Mouse (Mus musculus) lung, embryonic 15.5 days (tissue): Measurements from ENCODE around the gene Mogat2. TPM values are rescaled to one million over a fixed set of nuclear protein-coding genes. Genes with fewer than 3 reads are reported as not detected.

Experiments used
- ATAC-seq: fragments of 200-750 bp; cut with Nextera tagmentation; 2 replicates; pipeline ENCODE4 v1.8.0; 2017; ENCODE audit warnings: moderate number of reproducible peaks, borderline replicate concordance; ENCODE audit not compliant: low FRiP score, low TSS enrichment; ENCODE audit errors: extremely low read depth
- H3K27ac ChIP-seq: fragments of 300-500 bp; sonication (generic); 2 replicates; pipeline ENCODE4 v1.5.1; 2015; ENCODE audit warnings: moderate library complexity, mild to moderate bottlenecking, inconsistent platforms
- H3K27me3 ChIP-seq: fragments of 300-500 bp; sonication (generic); 2 replicates; pipeline ENCODE4 v1.6.1; 2015; ENCODE audit warnings: inconsistent platforms
- H3K36me3 ChIP-seq: fragments of 300-500 bp; sonication (generic); 2 replicates; pipeline ENCODE4 v1.6.1; 2015; ENCODE audit warnings: inconsistent platforms
- H3K4me1 ChIP-seq: fragments of 300-500 bp; sonication (generic); 2 replicates; pipeline ENCODE4 v1.6.1; 2015; ENCODE audit warnings: inconsistent platforms
- H3K4me2 ChIP-seq: fragments of 300-500 bp; sonication (generic); 2 replicates; pipeline ENCODE4 v1.6.1; 2015; ENCODE audit warnings: inconsistent platforms, mild to moderate bottlenecking, moderate library complexity
- H3K4me3 ChIP-seq: fragments of 300-500 bp; sonication (generic); 2 replicates; pipeline ENCODE4 v1.5.1; 2015; ENCODE audit warnings: mild to moderate bottlenecking, inconsistent platforms
- H3K9ac ChIP-seq: fragments of 300-500 bp; sonication (generic); 2 replicates; pipeline ENCODE4 v1.6.1; 2015; ENCODE audit warnings: inconsistent platforms
- H3K9me3 ChIP-seq: fragments of 300-500 bp; sonication (generic); 2 replicates; pipeline ENCODE4 v1.6.1; 2016; ENCODE audit warnings: inconsistent platforms
- WGBS: fragments of 180-500 bp; shearing (Covaris S2); methylation state at CpG from one replicate; pipeline ENCODE4 v1.1.7; 2015; 5-methylcytosine and 5-hydroxymethylcytosine counted together
- polyA plus RNA-seq: library from polyadenylated mRNA; unstranded; fragments of >200 nt; fragmentation: Nextera tagmentation; extraction: Ambion mirVana; gene quantifications from 2 replicates; pipeline ENCODE4 v1.2.1, GENCODE M21; 2015

Mogat2 gene
- polyA plus RNA-seq, 1 experiment from 2014 or later, result 1.1 TPM

- Histone ChIP-seq H3K27me3 (no peaks in the 10 kb centered on the region), H3K9ac (no peak overlapping the region)
- WGBS, result 82% methylated on average over 4 of the region's 4 CpGs
Measured at GRCm38 (mm10) chr7:99174006-99174405, 64.4 kb downstream of the Mogat2 start.

DNA sequence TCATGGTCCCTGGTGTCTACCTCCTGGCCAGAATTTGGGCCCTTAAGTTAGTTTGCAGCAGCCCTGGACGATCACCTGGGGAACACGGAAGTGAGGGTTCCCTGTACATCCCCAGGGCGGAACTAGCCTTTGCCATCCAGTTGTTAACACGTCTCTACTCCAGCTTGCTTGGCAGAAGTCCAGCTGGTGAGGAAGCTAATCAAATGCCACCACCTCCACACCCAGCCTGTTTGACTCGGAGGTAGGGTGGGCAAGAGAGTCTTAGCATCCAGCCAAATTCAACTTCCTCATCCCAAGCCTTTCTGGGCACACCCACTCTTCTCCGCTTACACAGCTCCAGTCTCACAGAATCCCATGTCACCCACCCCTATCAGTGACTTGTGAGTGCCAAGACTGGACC is 65.5 kb downstream of the Mogat2 start:
- no peak for ATAC-seq
- 60% methylated on average over 6 of the region's 6 CpGs for WGBS
- H3K9me3 ChIP-seq, result no peaks in the 10 kb centered on the region
- no peak overlapping the region for H3K27ac ChIP-seq
- H3K9ac ChIP-seq, result no peak overlapping the region
- 0 out of 2 replicates have a peak, but pooled peaks cover 4% of the 10 kb centered on the region for H3K4me1 ChIP-seq
- H3K27me3 ChIP-seq, result no peaks in the 10 kb centered on the region
- no peak overlapping the region for H3K4me2 ChIP-seq
- no peaks in the 10 kb centered on the region for H3K36me3 ChIP-seq
- no peak overlapping the region for H3K4me3 ChIP-seq

More at GRCm38 (mm10) chr7:99174006-99174405, 64.4 kb downstream of the Mogat2 start:
- no peaks in the 10 kb centered on the region for H3K4me1 ChIP-seq
- ATAC-seq, result no peak
- H3K4me2 ChIP-seq, result no peak overlapping the region
- no peak overlapping the region for H3K27ac ChIP-seq
- H3K9me3 ChIP-seq, result no peaks in the 10 kb centered on the region
- no peak overlapping the region for H3K4me3 ChIP-seq
- H3K36me3 ChIP-seq, result no peaks in the 10 kb centered on the region

DNA sequence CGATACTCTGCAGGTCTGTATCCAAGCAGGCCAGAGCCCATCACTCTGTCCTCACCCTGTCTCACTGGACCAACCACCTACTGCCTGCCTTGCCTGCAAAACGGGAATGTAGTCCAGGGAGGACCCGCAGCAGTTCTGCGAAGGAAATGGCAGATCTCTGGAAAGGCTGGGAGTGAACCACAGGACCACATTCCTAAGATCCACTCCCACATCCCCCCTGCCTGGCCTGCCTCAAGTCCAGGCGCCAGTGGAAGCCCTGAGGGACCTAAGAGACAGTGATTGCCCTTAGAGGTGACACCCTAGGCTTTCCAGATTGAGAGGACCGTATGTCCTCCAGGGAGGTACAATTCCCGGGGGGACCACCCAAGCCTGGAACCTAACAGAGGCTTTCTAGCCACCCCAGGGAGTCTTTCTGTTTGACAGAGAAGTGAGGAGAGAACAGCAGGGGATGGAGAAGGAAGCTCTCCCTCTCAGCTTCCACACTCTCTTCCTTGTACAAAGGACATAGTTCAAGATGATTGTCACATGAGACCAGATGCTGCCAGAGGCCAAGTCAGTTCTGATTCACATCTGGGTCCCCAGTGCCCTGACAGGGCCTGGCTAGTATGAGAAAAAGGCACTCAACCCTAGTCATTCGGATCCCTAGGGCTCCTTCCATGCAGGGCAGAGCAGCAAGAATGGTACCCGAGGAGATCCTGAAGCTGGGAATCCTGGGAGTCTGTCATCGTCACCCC is 66.5 kb downstream of the Mogat2 start:
- Histone ChIP-seq H3K4me3 (no peak overlapping the region), H3K9ac (no peak overlapping the region), H3K27me3 (no peaks in the 10 kb centered on the region), H3K27ac (no peak overlapping the region), H3K4me1 (peaks cover 4% of the 10 kb centered on the region; the same call in 1 of the 2 replicates), H3K9me3 (no peaks in the 10 kb centered on the region), H3K36me3 (no peaks in the 10 kb centered on the region), H3K4me2 (no peak overlapping the region)
- WGBS, result 62% methylated on average over 10 of the region's 10 CpGs
- no peak for ATAC-seq

DNA sequence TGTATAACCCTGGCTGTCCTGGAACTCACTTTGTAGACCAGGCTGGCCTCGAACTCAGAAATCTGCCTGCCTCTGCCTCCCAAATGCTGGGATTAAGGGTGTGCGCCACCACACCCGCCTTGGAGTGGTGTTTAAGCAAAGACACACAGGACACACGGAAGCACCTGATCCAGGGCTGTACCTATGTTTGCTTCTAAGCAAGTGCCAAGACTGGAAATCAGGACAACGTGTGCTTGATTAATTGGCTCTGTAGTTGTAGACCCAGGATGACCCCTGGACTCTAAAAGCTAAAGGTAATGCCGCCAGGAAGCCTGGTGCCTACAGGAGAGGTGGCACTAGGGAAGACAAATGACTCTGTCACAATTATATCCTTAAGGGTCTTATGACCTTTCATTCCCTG is 67.9 kb downstream of the Mogat2 start:
- no peak overlapping the region for H3K27ac ChIP-seq
- H3K9me3 ChIP-seq, result no peaks in the 10 kb centered on the region
- ATAC-seq, result no peak
- H3K9ac ChIP-seq, result no peak overlapping the region
- no peaks in the 10 kb centered on the region for H3K27me3 ChIP-seq
- peaks cover 4% of the 10 kb centered on the region; the same call in 1 of the 2 replicates for H3K4me1 ChIP-seq
- WGBS, result 84% methylated on average over 6 of the region's 6 CpGs
- H3K4me2 ChIP-seq, result no peak overlapping the region
- H3K36me3 ChIP-seq, result no peaks in the 10 kb centered on the region
- no peak overlapping the region for H3K4me3 ChIP-seq

- H3K4me2 ChIP-seq, result no peak overlapping the region
- 74% methylated on average over 9 of the region's 9 CpGs for WGBS
- H3K36me3 ChIP-seq, result no peaks in the 10 kb centered on the region
- peaks cover 10% of the 10 kb centered on the region; the same call in 1 of the 2 replicates for H3K4me1 ChIP-seq
- no peaks in the 10 kb centered on the region for H3K27me3 ChIP-seq
- no peak overlapping the region for H3K27ac ChIP-seq
- no peak overlapping the region for H3K4me3 ChIP-seq
- no peak overlapping the region for H3K9ac ChIP-seq
- H3K9me3 ChIP-seq, result no peaks in the 10 kb centered on the region
- no peak for ATAC-seq
Measured at GRCm38 (mm10) chr7:99169717-99170403, 68.6 kb downstream of the Mogat2 start.

Other genes with a start within 250 kb of the Mogat2 start
- 21.8 and 23.7 TPM in 2 replicates for gene Uvrag, start 97.5 kb downstream of the Mogat2 start, polyA plus RNA-seq
- gene Dgat2, start 55.9 kb downstream of the Mogat2 start, polyA plus RNA-seq, result 32.7 and 34.7 TPM in 2 replicates
- 2.6 and 3.5 TPM in 2 replicates for gene Map6, start 28.8 kb upstream of the Mogat2 start, polyA plus RNA-seq
- 1,817 and 1,834 TPM in 2 replicates for gene Serpinh1, start 114.6 kb upstream of the Mogat2 start, polyA plus RNA-seq
- gene Gdpd5, start 142.8 kb upstream of the Mogat2 start, polyA plus RNA-seq, result 20.7 and 22.0 TPM in 2 replicates
- gene Klhl35, start 227.4 kb upstream of the Mogat2 start, polyA plus RNA-seq, result 0.80 and 0.94 TPM in 2 replicates
- 777 and 836 TPM in 2 replicates for gene Rps3, start 245.1 kb upstream of the Mogat2 start, polyA plus RNA-seq